Mouse (Mus musculus): ENCODE results near the gene Cdc34.

GRCm38 (mm10) chr10:79675346-79676035 lies 6.5 kb upstream of the Cdc34 start:
- TF ChIP-seq POLR2A (IDR thresholded peaks at IDR 0.05; ENCODE audit: insufficient read depth, low read length) (no peak), CTCF (IDR thresholded peaks at IDR 0.05; ENCODE audit: low read depth, low read length) (peak; percentile 26)

Data from ES-Bruce4 (cell line).